Mouse (Mus musculus) kidney, adult 2 months (tissue): ENCODE data around the gene Grhl1.

Experiments
- CTCF ChIP-seq: fragments of 200-500 bp; conservative IDR thresholded peaks from 2 replicates; pipeline ENCODE4 v1.5.1; 2011; ENCODE audit warnings: low read depth, mild to moderate bottlenecking, control low read depth, low read length, moderate library complexity, mixed read lengths; ENCODE audit not compliant: insufficient read depth, insufficient read length
- POLR2A ChIP-seq: fragments of 200-500 bp; IDR thresholded peaks from one replicate; pipeline ENCODE4 v1.6.1; 2011; ENCODE audit warnings: low read depth, low read length, control low read depth

DNA sequence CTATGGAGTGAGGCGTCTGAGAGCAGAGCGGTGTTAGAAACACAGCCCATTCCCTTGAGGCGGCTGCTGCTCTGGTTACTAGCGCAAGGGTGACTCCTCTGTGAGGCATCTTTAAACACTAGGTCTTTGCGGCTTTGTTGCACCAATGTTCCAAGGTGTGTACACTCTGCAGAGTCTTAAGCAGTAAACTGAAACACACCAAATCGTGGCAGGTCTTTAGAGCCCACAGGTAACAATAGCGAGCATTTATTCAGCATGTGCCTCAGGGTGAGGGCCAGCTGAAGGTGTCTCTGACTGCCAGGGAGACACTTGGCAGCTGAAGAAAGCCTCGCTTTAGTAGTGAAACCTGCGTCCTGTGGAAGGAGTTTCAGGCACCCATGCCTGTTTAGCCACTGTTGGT is 20.0 kb downstream of the Grhl1 start:
- TF ChIP-seq CTCF (no peak), POLR2A (no peak)
